Mouse (Mus musculus): Measurements from ENCODE around the gene Ppp1r3c.
"Not testable (repeated sequence)": the region's sequence is repeated elsewhere in the genome, so short reads cannot be mapped to it uniquely, and the experiment has no call there.

The Ppp1r3c gene

DNA sequence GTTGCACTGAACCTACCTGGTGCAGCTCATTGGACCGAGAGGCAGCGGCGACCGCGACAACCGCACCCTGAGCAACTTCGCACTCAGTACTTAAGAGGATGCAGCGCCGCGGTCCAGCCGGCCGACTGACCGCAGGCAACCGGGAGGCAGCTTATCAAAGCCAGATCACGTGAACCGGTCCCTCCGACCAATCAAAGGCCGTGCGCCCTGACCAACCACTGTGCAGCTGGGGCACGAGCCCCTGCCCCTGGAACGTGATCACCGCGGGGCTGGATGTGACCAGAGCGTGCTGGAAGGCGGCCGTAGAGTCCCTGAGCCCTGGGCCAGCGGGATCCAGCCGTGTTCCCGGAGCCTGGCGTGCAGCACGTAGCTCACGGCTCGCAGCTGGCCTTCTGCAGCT is at the start of gene Ppp1r3c:
TSS of gene Ppp1r3c (minus strand) at position 117 of the 400 bp plus-strand sequence.
- no peak for DNase-seq (ENCODE audit: extremely low read depth, insufficient read length, low spot score)

DNA sequence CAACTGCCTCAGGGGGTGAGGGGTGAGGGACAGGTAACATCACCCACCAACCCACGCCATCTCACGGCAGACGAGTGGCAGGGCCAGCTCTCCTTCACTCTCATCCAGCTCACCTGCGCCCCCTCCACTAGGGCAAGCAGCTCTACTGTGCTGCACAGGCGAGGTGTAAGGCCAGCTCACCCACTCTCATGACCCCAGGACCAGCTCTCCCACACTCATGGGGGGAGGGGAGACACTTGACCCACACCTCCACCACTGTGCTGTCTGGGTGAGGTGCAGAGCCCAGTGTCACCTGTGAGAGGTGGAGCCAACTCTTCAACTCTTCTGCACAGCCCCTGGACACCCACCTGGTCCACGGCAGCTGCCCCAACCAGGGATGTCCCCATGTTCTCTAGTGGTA is 46.7 kb upstream of the Ppp1r3c start:
- DNase-seq (ENCODE audit: extremely low read depth, insufficient read length, low spot score) = no peak

DNA sequence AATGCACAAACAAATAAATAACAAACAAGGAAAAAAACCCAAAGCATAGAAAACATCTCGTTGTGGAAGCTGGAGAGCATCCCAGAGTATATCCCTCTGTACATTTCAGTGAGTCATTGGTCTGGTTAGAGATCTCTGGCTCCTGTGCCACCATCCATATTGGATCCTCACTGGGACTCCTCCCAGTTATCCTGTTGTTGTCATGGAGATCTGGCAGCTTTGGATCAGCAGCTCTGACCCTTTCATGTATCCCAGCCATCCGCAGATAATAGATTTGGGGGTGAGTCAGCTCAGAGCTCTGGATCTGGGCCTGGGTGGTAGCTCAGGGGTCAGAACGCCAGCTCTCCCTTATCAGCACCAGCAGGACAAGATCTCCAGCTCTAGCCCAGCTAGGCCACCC is 46.1 kb upstream of the Ppp1r3c start:
- no peak for DNase-seq (ENCODE audit: extremely low read depth, insufficient read length, low spot score)

DNA sequence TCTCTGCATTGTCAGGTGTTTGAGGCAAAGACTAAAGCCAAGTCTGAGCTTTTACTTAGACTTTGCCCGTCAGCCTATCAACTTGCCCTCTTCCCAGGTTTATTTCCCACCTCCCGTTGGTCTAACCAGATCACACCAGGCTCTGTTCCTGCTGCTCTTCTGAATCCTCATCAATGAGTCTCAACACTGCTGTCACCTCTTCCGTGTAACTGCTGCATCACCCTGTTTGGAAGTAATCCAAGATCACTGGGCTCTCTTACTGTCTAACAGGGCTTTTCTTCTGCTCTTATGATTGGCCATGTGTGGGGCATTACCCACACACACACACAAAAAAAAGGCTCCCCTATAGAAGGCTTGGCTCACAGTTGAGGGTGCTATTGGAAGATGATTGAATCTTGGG is 45.5 kb upstream of the Ppp1r3c start:
- DNase-seq (ENCODE audit: extremely low read depth, insufficient read length, low spot score) = no peak

DNA sequence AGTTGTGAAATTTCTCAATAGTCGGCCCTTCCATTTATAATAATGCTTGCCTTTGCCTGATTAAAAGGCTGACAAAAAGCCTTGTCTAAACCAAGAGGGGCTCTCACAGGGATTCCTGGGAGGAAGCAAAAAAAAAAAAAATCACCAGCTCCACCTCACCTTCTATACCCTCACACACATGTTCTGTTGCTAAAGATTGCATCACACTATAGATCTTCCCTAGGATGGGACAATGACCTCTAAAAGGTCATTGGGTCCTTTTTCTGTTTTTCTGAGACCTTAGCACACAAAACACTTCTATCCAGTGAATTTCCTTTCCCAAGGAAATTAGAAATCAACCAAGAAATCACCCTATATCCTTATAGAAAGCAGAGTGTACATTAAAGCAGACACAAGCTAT is 43.9 kb upstream of the Ppp1r3c start:
- DNase-seq (ENCODE audit: extremely low read depth, insufficient read length, low spot score) = no peak

DNA sequence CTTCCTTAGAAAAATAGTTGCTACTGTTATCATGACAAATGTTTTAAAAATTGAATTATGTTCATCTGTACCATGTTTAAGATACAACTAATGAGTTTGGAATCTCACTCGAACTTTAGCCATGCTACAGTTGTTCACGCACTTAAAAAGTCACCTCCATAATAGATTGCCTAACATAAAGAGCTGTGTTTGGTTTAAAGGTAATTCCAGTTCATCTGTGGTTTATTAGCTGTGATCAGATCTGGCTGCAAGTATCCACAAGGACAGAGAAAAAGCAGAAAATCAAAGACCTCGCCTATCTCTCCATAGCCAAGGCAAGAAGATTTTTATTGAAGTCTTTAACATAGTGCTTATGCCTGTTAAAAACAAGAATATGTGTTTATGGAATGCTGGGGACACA is 43.3 kb upstream of the Ppp1r3c start:
- no peak for DNase-seq (ENCODE audit: extremely low read depth, insufficient read length, low spot score)

DNA sequence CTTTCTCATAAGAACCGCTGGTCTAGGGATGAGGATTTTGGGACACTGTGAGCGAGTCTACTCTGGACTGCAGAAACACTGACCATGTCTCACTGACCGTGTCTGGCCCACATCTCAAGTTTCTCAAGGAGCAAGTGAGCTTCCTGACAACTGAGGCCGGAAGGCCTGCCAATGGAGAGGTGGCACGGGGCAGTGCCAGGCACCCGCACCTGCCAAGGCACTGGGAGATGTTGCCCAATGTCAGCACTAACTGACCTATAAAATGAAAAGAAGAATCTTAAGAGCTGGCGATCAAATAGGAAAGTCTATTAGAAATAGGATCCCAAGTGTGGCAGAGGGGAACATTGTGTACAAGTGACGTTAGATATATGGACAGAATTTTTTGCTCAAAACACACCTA is 39.1 kb upstream of the Ppp1r3c start:
- no peak for DNase-seq (ENCODE audit: extremely low read depth, insufficient read length, low spot score)

DNA sequence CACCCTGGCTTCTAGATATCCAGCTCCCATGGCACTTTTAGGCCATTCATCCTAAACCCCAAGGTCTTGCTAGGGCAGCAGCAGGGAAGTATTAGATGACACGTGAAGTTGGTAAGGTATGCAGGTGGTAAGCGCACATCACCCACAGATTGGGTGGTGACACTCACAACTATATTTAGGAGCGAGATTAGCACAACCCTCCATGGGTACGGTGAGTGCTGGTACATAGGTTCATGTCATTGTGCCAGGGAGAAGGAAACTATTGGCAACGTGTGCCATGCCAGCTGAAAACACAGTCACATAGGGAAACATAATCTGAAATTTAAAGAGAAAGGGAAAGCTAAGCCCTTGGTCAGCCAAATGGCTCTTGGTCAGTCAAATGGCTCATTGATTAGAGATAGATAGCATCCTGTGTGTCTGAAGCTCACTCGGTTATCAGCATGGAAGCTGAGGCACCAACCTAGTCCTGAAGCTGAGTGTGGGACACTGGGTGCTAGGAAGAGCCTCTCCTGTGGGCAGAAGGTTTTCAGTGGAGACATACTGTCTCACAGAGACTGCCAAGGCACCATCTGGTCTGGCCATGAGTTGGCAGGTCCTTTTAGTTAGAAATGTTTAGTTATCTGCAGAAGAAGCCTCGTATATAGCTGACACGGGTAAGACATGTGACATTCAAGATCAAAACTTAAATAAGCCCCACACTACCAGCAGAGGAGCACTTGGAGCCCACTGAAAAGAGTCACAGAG is 37.4 kb upstream of the Ppp1r3c start:
- no peak for DNase-seq (ENCODE audit: extremely low read depth, insufficient read length, low spot score)

DNA sequence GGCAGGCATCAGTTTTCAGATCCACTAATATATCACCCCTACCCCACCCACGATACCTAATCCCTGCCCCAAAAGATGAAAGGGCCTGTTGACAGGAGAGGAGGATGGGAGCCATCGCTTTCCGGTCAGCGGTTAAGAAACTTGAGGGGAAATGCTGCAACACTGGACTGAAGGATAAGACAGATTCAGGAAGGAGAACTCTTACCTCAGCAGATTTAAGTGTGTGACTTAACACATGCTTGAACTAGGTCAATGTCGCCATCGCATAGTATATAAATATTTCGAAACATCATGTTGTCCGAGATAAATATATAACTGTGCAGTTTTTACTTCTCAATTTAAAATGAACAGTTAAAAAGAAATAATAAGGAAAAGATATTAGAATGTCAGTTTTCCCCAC is 31.6 kb upstream of the Ppp1r3c start:
- DNase-seq (ENCODE audit: extremely low read depth, insufficient read length, low spot score) = no peak

DNA sequence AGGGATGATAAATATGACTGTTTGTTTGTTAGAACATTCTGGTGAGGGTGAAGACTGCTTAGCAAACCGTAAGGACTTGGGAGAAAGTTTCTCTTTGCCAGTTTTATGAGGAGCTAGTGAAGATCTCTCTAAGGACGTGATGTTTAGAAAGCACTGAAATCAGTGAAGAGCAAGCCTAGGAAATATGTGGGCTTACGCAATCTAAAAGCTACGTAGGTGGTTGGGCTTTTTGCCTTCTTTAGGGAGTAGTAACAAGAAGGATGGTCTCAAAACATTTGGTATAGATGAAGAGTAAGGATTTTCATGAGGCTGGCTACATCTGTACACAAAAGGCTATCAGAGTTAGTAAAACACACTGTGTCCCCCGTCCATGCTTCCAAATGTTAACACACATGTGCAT is 28.0 kb upstream of the Ppp1r3c start:
- no peak for DNase-seq (ENCODE audit: extremely low read depth, insufficient read length, low spot score)

DNA sequence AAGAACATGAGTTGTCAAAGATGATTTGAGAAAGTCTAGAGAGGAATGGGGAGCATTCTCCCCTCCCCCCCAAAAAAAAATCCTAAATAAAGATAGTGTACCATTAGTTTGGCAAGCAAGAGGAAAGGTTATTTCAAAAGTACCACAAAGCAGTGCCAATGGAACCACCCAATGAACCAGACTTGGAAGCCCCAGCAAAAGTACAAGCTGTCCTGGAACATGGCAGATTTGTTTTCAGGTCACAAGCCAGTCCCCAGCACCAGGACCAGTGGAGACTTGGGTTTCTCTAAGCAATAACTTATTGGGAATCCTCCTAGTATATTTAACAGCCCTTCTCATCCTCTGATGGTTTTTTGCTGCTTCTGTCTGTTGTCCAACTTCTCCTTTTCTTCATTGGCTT is 12.5 kb upstream of the Ppp1r3c start:
- DNase-seq (ENCODE audit: extremely low read depth, insufficient read length, low spot score) = no peak

DNA sequence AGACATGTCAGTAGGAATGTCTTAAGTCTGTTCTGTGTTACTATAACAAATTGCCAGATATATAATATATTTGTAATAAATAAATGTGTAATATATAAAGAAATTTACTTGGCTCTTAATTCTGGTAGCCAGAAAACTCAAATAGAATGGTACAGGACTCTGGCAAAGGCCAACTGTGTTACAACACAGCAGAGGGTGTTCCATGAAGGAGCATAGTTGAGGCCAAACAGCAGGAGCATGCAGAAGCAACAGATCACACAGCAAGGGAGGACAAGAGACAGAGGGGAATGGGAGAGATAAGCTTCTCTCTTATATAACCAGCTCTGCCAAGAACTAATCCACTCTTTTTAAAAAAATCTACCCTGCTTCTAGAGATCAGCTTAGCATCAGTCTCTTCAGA is 5.9 kb upstream of the Ppp1r3c start:
- no peak for DNase-seq (ENCODE audit: extremely low read depth, insufficient read length, low spot score)

DNA sequence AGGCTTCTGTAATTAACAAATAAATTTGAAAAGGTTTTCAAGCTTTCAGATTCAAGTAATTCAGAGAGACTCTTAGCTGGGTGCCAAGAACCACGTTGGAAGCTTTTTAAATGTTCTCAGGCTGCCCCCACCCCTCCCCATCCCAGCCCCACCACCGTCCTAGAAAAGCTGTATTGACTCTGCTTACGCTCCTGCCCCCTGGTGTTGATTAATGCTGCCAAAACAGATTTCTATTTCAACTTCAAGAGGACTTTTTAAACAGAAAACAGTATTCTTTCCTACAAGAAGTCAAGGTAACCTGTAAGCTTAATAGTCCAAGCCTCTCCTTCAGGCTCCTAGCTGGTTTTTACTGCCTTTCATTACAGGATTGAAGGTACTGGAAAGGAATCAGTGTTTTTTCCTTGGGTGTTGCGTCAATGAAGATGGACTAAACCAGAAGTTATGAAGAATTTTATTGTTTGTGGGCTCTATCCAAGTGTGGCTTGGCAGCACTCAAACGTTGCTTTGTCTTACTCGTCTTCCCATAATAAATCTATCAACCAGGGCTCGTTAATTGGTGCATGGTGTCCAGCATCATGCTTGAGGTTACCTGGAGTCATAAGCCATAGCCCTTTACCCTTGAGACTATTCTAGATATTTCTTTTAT is 3.2 kb upstream of the Ppp1r3c start:
- DNase-seq (ENCODE audit: extremely low read depth, insufficient read length, low spot score) = no peak

DNA sequence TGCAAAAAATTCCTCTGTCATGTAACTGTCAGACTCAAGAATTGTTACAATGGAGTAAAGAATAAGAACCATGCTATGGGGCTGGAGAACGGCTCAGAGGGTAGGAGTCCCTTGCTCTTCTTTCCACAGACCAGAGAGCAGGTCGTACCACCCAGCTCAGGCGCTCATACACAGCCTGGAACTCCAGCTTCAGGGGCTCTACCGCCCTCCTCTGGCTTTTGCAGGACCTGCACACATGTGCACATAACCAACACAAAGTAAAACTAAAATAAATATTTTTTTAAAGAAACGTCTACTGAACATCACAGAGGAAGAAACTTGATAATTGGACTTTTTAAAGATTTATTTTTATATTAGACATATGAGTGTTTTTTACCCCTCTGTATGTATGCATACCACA is 1.6 kb upstream of the Ppp1r3c start:
- no peak for DNase-seq (ENCODE audit: extremely low read depth, insufficient read length, low spot score)

DNA sequence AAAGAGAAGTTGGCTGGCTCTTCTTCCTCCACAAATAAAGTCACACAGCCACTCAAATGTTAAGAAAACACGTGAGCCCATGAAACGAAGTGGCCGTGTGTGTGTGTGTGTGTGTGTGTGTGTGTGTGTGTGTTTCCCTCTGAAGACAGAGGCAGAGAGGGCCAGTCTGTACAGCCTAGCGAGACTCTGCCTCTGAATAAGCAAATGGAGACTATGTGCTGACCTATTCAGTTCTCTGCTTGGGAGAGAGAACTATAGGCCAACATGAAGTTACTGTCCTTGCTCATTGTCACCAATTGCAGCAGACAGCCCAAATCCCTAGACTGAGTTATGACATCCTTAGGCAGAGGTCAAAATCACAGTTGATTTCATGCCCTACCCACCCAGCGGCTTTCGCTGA is 634 bp upstream of the Ppp1r3c start:
- no peak for DNase-seq (ENCODE audit: extremely low read depth, insufficient read length, low spot score)

DNA sequence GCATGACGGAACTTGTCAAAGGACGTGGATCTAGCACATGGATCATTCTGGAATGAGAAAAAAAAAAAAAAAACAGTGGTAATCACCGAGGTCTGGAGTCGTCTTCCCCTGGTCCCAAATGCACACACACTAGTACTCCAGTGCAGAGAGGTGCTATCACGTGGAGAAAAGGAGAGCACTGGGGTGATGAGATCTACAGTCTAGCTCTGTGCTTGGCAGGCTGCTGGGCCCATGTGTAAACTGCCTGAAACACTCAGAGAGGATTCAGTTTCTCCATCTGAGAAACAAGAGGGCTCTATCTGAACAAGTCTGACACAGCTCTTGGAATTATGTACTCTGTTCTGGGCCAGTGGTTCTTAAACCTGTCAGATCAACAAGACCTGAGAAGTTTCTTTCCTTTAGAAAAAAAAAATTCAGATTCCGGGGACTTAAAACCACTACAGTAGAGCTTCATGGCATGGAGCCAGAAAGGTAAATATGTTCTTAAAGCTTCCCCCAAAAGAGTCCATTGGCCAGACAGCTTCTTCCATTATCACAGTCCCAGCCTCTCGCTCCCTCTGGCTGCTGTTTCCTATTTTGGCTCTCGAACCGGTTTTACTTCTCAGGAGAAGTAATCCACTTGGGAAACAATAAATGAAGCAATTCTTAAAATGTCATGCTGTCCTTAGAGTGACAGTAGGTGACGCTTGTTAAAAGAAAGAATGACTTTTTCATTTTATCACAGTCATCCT is 2.0 kb downstream of the Ppp1r3c start:
- DNase-seq (ENCODE audit: extremely low read depth, insufficient read length, low spot score) = no peak

DNA sequence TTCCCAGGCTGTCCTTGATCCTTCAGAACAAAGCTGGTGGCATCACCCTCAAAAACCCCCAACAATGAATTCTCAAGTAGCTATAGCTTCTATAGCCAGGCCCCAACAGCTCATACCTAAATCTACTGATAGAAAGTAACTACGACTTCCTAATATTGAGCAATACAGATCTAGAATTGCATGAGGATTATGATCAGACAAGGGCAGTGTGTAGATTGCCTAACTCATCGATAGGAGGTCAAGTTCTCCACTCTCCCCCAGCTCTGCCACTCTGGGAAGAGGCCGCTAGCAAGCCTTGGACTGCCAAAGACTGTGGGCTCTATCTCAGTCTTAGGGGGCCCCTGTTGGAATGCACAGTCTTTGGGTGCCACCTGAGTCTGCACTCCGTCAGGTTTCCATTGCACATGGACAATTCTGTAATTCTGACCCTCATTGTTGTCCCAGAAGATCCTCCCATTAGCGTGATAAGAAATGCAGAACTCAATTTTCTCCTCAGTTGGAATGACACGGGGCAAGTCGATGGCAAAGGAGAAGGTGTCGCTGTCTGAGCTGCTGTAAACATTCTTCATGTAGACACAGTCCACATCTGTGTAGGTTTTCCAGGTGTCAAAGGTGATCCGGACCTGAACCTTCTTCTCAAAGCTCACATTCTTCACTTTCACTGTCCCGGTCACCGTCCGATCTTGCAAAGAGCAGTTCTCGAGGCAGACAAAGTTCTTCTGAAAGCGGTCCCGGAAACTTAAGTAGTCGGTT is 3.1 kb downstream of the Ppp1r3c start:
- DNase-seq (ENCODE audit: extremely low read depth, insufficient read length, low spot score) = no peak

DNA sequence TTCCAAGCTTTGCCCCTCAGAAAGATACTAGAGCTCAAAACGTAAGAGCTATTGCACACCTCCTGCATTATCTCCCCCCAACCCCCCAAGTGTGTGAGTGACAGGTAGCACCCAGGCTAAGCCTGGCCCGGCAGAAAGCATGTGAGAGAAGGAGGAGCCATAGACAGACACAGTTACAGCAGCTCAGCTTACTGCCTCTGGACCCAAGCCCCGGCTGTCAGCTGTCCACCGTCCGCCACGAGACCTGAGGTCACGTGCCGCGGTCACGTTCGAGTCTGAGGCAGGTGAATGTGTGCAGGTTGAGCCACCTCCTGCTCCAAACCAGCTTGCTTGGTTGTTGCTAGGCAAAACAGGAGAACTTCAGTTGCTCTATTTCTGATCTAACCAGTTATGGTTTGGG is 5.1 kb downstream of the Ppp1r3c start:
- DNase-seq (ENCODE audit: extremely low read depth, insufficient read length, low spot score) = no peak

DNA sequence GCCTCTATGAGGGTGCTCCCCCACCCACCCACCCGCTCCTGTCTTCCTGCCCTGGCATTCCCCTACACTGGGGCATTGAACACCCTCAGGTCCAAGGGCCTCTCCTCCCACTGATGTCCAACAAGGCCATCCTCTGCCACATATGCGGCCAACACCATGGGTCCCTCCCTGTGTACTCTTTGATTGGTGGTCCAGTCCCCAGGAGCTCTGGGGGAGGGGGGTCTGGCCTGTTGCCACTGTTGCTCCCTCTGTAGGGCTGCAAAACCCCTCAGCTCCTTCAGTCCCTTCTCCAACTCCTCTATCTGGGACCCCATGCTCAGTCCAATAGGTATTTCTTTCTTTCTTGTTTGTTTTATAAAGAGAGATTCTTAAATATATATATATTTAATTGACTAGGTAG is 6.0 kb downstream of the Ppp1r3c start:
- DNase-seq (ENCODE audit: extremely low read depth, insufficient read length, low spot score) = not testable (repeated sequence)

DNA sequence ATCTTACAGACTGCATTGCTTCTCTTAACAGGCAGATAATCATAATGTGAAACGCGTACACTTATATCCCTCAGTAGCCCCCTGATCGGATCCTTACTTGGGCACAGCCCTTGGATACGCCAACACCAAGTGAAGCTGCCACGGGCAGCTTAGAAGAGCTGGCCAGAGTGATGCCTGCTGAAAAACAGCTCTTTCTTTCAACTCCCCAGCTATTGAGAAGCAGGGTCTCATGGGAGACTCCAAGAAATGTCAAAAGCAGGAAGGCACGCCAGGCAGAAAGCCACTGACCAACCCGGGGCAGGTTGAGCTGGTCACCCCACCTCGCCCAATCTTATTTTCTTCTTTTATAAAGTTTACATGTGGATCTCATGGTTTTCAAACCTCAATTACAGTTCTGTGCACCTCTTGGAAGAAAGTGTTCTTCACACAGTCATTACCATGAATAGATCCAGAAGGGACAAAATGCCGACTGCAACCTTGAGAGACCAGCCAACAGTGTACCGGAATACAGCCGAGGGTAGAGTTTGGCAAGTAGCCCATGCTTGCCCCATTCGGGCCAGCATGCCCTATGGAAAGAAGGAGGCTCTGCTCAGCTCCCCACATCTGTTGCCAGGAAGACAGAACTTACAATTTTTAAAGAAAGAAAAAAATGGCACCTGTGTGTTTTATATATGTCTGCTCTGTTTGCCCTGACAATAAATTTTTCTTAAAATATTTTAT is 7.6 kb downstream of the Ppp1r3c start:
- no peak for DNase-seq (ENCODE audit: extremely low read depth, insufficient read length, low spot score)

DNA sequence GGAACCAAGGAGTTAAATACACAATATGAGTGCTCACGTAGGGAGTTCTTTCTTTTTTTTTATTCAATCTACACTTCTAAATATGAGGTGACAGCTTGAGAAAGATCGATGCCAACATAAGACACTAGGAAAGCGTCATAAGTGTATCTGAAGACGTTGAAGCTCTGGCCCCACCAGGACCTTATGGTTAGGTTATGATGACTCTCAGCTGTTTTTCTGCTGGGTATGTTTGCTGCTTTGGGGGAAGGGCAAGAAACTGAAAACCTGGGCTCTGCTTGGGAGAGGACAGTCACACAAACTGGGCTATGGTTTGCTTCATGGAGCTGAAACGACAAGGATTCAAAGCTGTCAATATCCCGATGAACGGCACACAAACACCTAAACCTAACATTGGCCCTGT is 11.5 kb downstream of the Ppp1r3c start:
- no peak for DNase-seq (ENCODE audit: extremely low read depth, insufficient read length, low spot score)

Measured in 3134 (cell line).